Mouse (Mus musculus) 3T3-L1 (cell line): ENCODE results near the gene Fzd5.

Experiments used
- DNase-seq: peaks from one replicate; pipeline ENCODE4 v3.0.0-alpha.2; 2015; ENCODE audit warnings: low read depth, low spot score

Fzd5 gene

DNA sequence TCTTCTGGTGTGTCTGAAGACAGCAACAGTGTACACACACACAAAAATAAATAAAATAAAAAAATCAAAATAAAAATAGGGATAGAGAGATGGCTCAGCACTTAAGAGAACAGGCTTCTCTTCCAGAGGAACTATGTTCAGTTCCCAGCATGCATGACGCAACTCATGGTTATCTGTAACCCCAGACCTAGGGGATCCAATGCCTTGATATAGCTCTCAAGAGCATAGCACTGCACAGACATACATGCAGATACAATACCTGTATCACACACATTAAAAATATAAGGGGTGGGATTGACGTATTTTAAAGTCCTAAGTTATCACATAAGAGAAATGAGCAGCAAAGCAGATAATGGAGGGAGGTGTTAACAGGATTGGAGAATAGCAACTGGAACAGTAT is 53.1 kb downstream of the Fzd5 start:
- no peak for DNase-seq

DNA sequence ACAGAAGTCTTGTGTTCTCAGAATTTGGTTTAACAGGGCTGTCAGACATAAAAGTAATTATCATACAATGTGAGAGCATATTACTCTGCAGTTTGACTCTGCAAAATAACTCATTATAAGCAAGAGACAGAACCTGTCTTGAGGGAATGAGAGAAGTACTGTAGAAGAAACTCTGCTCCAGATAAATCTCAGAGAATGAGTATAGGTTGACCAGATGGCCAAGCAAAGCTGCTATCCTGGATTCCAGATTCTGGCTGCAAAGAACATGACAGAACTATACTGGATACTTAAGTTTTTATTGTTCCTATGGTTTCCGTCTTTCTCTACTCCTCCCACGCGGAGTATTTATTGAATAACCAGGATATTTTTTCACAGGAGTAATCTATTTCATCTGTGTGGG is 54.5 kb downstream of the Fzd5 start:
- no peak for DNase-seq

DNA sequence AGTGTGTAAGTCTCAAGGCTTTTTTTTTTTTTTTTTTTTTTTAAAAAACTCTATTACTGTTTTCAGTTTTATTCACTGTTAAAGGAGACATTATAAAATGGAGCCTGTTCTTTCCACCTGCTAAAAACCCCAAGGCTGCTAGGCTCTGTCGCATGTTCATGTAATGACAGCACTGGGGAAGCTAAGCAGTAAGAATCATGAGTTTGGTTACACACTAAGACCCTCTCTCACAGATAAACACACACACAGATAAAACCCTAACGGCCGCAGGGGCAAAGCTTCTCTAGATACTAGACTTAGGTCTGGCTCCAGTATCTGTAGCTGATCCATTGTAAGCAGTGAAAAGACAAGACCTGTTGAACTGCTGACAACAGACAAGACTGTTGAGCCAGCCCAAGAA is 56.1 kb downstream of the Fzd5 start:
- DNase-seq = no peak
